Mouse (Mus musculus): ENCODE measurements at regions not wholly inside any gene's neighbourhood (a gene's known extent, or its start where the extent isn't known, plus 50 kb on each side); places are given as distances from the start of the nearest gene placed in this dataset.

GRCm38 (mm10) chr2:28384875-28385274, 61.7 kb upstream of the Ppp1r26 start:
- TF ChIP-seq CTCF (IDR thresholded peaks at IDR 0.05; ENCODE audit: borderline replicate concordance, extremely low read depth, insufficient read depth, insufficient read length) (no peak), POLR2A (IDR thresholded peaks at IDR 0.05; ENCODE audit: borderline replicate concordance, extremely low read depth, insufficient read depth, insufficient read length, poor library complexity, severe bottlenecking) (no peak)
